Mouse (Mus musculus) midbrain, embryonic 10.5 days (tissue): ENCODE measurements around the gene Sez6l. TPM values are rescaled to one million over a fixed set of nuclear protein-coding genes. Genes with fewer than 3 reads are reported as not detected.
"Not testable (repeated sequence)": the region's sequence is repeated elsewhere in the genome, so short reads cannot be mapped to it uniquely, and the experiment has no call there.

Source experiments
- DNase-seq: peaks from one replicate; pipeline ENCODE4 v3.0.0-alpha.2; 2017; ENCODE audit warnings: low spot score
- H3K27ac ChIP-seq: fragments of 300-500 bp; sonication (generic); replicated peaks from 2 replicates; pipeline ENCODE4 v1.5.1; 2016; ENCODE audit warnings: mild to moderate bottlenecking
- H3K27me3 ChIP-seq: fragments of 300-500 bp; sonication (generic); 2 replicates; pipeline ENCODE4 v1.6.1; 2016; ENCODE audit warnings: low read depth, mild to moderate bottlenecking; ENCODE audit not compliant: poor library complexity, severe bottlenecking
- H3K36me3 ChIP-seq: fragments of 300-500 bp; sonication (generic); 2 replicates; pipeline ENCODE4 v1.6.1; 2016; ENCODE audit warnings: mild to moderate bottlenecking, moderate library complexity
- H3K4me1 ChIP-seq: fragments of 300-500 bp; sonication (generic); 2 replicates; pipeline ENCODE4 v1.6.1; 2016
- H3K4me3 ChIP-seq: fragments of 300-500 bp; sonication (generic); 2 replicates; pipeline ENCODE4 v1.5.1; 2016; ENCODE audit warnings: mild to moderate bottlenecking, moderate library complexity
- H3K9me3 ChIP-seq: fragments of 300-500 bp; sonication (generic); replicated peaks from 2 replicates; pipeline ENCODE4 v1.6.1; 2016; ENCODE audit warnings: mild to moderate bottlenecking
- WGBS: fragments of 180-500 bp; shearing (Covaris S2); methylation state at CpG from one replicate; pipeline ENCODE4 v1.1.7; 2016; 5-methylcytosine and 5-hydroxymethylcytosine counted together
- polyA plus RNA-seq: library from polyadenylated mRNA; unstranded; fragments of >200 nt; fragmentation: Nextera tagmentation; extraction: Ambion mirVana; gene quantifications from 2 replicates; pipeline ENCODE4 v1.2.1, GENCODE M21; 2016

Gene Sez6l
- polyA plus RNA-seq, 1 experiment from 2014 or later, result 1.7 TPM

DNA sequence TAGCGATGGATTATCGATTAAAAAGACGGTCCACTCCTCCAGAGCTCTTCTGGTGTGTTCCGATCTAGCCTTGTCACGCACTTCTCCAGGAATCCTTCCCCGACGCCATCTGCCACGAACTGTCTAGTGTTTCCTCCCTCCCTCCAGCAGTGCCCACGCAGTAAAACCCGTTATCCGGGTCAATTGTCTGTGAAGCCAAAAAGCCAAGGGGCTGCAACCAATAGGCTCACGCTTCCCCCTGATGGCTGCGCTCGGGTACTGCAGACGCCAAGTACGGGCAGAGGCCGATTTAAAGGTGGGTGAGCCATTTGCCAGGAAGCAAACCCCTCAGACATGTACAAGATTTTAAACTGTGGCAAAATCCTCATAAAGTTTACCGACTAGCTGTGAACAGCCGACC, 148.0 kb downstream of the Sez6l start:
- Histone ChIP-seq H3K4me3 (peak overlapping the region; percentile 35), H3K4me1 (peaks cover 60% of the 10 kb centered on the region), H3K27me3 (peaks cover 85% of the 10 kb centered on the region), H3K9me3 (no peaks in the 10 kb centered on the region), H3K36me3 (no peaks in the 10 kb centered on the region), H3K27ac (peak overlapping the region; percentile 46; the same call in 1 of the 2 replicates)
- 13% methylated on average over 19 of the region's 19 CpGs for WGBS
- DNase-seq, result peak; percentile 82

DNA sequence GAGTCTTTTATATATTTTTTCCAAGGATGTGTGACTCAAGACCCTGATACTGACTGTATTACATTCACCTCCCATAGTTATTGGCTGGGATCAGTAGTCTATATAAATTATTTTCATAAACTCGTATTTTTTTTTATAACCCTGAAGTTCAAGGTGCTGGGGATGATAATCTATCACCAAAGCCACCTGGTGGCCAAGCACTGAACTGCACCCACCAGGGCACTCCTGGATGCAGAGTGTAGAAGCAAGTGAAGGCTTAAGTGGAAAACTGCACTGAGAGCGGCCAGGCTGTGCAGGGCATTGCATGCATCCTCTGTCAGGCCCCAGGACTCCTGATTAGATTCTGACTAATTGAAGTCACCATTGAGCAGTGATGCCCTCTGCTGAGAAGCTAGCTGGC, 149.7 kb downstream of the Sez6l start:
- Histone ChIP-seq H3K4me3 (no peak overlapping the region), H3K27ac (no peak overlapping the region), H3K9me3 (no peaks in the 10 kb centered on the region), H3K36me3 (no peaks in the 10 kb centered on the region), H3K27me3 (peaks cover 82% of the 10 kb centered on the region), H3K4me1 (peaks cover 53% of the 10 kb centered on the region)
- whole genome bisulfite sequencing, result 46% methylated on average over 2 of the region's 2 CpGs
- peak; percentile 75 for DNase-seq

DNA sequence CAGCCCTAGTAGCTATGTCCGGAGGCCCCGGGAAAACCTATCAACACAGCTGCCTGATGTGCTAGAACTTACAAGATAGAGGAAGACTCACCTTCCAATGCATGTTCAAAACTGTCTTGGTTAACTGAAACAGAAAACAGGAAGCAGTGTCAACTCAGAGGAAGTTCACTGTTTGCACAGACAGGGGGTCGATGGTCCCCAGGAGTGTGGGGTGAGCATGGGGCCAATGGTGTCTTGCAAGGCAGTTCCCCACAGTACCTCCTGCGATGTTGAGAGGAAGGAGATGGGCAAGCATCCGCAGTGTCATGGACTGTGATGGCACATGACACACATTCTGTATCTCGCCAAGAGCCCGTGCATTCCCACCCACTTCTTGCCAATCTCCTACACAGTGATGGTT, 150.3 kb downstream of the Sez6l start:
- H3K4me3 ChIP-seq, result no peak overlapping the region
- 90% methylated on average over 7 of the region's 7 CpGs for WGBS
- H3K36me3 ChIP-seq, result no peaks in the 10 kb centered on the region
- peaks cover 46% of the 10 kb centered on the region for H3K4me1 ChIP-seq
- H3K27ac ChIP-seq, result no peak overlapping the region
- H3K9me3 ChIP-seq, result no peaks in the 10 kb centered on the region
- DNase-seq, result no peak
- peaks cover 77% of the 10 kb centered on the region for H3K27me3 ChIP-seq

DNA sequence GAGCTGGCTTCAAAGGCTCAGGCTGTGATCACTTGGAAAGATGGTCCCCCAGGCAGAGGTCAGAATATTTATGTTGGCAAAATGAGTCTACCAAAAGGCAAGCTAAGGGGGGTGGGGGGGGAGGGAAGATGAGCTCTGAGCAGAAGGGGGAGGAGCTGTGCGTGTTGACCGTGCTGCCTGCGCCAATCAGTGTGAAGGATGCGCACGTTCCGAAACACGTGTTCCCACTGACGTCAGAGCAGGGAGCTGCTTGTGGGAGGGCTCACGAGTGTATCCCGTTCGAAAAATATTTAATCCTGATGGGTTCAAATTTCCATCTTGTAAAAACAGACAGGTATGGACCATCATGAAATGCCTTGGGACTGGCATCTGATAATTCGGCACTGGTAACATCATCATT, 157.4 kb downstream of the Sez6l start:
- Histone ChIP-seq H3K9me3 (no peaks in the 10 kb centered on the region), H3K27me3 (peaks cover 40% of the 10 kb centered on the region), H3K27ac (no peak overlapping the region), H3K4me1 (peaks cover 58% of the 10 kb centered on the region), H3K4me3 (peak overlapping the region; percentile 18; the same call in 1 of the 2 replicates), H3K36me3 (no peaks in the 10 kb centered on the region)
- peak; percentile 43 for DNase-seq
- 31% methylated on average over 12 of the region's 12 CpGs for WGBS

DNA sequence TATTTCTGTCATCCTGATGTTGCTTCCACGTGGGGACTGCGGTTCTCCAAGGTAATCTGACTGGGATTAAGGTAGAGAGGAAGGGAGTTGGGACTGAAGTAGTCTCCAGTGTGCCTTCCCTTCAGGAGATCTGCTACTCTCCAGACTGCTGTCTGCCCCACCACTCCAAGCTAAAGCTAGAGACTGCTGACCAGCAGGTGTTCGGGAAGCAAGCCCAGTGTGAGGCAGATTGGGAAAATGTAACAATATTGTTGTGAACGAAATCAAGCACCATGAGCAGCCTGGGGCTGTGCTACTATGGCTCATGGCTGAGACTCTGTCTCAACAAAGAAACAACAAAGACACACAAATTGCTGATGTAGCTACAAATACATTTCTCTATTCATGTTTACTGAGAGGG, 159.0 kb downstream of the Sez6l start:
- no peak overlapping the region for H3K4me3 ChIP-seq
- H3K9me3 ChIP-seq, result no peaks in the 10 kb centered on the region; the same call in 1 of the 2 replicates
- no peaks in the 10 kb centered on the region for H3K36me3 ChIP-seq
- no peak for DNase-seq
- WGBS, result 58% methylated on average over 4 of the region's 4 CpGs
- H3K4me1 ChIP-seq, result peaks cover 48% of the 10 kb centered on the region
- no peak overlapping the region for H3K27ac ChIP-seq
- peaks cover 26% of the 10 kb centered on the region for H3K27me3 ChIP-seq

DNA sequence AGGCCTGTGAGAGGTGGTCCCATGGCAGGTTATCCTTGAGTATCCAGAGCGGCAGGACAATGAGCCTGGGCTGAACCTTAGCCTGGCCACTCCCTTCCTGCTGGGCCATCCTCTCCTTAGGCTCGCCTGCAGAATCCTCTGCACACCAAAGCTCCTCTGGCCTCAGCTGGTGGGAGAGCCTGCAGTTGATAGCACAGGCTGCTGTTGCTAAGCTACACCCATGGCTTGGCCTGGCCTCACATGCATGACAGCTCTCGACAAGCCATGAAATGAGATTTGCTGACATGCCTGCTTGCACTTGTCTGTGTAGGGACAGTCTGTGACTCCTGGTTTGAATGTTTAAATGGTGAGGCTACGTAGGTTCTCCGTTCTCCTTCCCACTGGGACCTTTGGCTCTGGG, 160.3 kb downstream of the Sez6l start:
- peak; percentile 78 for DNase-seq
- Histone ChIP-seq H3K4me1 (peaks cover 56% of the 10 kb centered on the region), H3K27ac (peak overlapping the region; percentile 69), H3K4me3 (peak overlapping the region; percentile 9; the same call in 1 of the 2 replicates), H3K36me3 (no peaks in the 10 kb centered on the region), H3K9me3 (no peaks in the 10 kb centered on the region; the same call in 1 of the 2 replicates), H3K27me3 (peaks cover 34% of the 10 kb centered on the region)
- WGBS, result 33% methylated on average over 5 of the region's 5 CpGs

DNA sequence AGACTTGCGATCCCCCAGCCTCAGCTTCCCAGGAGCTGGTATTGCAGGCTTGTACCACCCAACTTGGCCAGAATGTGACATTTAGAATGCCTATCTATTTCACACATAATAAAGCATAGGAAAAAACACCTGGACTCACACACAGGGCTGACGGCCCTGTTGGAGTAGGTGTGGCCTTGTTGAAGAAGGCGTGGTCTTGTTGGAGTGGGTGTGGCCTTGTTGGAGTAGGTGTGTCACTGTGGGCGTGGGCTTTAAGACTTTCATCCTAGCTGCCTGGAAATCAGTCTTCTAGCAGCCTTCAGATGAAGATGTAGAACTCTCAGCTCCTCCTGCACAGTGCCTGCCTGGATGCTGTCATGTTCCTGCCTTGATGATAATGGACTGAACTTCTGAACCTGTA, 164.2 kb downstream of the Sez6l start:
- H3K4me3 ChIP-seq, H3K27ac ChIP-seq, H3K36me3 ChIP-seq, H3K9me3 ChIP-seq, DNase-seq: not testable (repeated sequence)
- Histone ChIP-seq H3K27me3 (peaks cover 17% of the 10 kb centered on the region; the same call in 1 of the 2 replicates), H3K4me1 (peaks cover 57% of the 10 kb centered on the region)
- 85% methylated on average over 4 of the region's 4 CpGs for WGBS

DNA sequence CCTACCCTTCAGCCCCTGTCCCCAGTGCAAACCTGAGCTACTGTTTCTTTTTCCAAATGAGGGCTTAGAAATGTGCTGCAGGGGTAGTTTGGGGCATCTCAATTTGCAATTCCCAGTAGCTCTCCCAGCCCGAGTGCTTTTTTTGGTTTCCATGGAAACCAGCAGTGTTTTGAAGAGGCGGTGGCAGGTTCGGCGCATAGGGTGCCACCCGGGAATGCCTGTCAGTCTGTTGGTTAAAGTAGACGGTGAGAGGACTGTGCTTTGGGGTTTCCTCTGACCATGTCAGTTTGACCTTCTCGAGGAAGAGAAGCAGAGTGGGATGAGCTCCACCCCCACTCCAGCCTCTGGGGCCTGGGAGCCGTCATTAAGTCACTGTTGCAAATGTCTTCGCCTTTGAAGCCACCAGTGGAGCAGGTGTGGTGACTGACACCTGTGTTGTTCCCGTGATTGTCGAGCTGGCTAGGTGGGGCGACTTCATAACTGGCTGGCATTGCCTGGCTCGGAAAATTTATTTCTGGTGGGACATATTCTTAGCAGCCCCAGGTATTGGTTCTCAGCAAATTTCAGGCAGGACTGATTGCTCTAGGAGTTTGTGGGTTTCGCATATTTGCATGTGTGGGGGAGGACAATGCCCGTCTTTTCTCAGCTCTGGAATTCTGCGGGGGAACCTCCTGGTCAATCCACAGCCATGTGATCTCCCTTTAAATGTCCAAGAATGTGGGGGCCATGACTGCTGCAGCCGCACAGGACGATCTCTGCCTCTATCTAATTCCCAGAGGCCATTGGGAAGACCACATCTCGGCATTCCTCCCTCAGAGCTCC, 165.3 kb downstream of the Sez6l start:
- Histone ChIP-seq H3K36me3 (no peaks in the 10 kb centered on the region), H3K27me3 (peaks cover 17% of the 10 kb centered on the region; the same call in 1 of the 2 replicates), H3K9me3 (no peaks in the 10 kb centered on the region; the same call in 1 of the 2 replicates), H3K4me1 (peaks cover 54% of the 10 kb centered on the region), H3K4me3 (peak overlapping the region; percentile 35), H3K27ac (peak overlapping the region; percentile 77)
- DNase-seq, result peak; percentile 72
- 19% methylated on average over 19 of the region's 19 CpGs for WGBS

DNA sequence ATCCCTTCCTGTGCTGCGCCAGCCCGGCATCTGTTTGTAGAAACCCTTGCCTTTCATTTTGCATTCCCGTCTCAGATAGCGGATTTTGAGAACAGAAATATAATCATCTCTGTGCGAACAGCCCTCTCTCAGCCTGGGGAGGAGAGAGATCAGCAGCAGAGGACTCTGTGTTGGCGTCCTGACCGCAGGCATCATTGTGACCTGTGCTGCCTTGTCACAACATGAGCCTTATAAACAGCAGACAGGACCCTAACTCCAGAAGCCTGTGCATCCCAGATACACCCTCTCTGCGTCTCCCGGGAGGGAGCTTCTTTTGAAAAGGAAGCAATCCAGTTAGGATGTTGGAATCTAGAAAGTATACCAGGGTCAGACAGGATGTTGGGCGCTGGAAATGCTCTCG, 165.9 kb downstream of the Sez6l start:
- Histone ChIP-seq H3K27me3 (peaks cover 17% of the 10 kb centered on the region; the same call in 1 of the 2 replicates), H3K4me3 (peak overlapping the region; percentile 35)

DNA sequence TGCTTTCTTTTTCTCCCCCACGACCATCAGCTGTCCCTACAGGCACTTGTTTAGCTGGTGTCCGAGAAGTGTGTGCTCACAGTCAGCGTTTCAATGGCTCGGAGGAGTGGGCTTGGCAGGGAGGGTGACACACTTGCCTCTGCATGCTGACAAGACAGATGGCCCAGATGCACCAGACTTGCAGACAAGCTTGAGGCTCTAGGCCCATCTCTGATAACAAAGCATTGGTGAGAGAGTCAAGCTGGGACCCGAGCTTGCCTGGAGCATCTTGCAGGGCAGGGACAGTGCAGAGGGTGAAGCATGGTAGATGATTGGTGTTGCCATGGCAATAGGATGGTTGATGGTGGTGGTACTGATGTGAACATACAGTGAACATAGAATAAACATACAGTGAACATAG, 167.7 kb downstream of the Sez6l start:
- no peaks in the 10 kb centered on the region for H3K36me3 ChIP-seq
- DNase-seq, result no peak
- peaks cover 35% of the 10 kb centered on the region for H3K4me1 ChIP-seq
- WGBS, result 75% methylated on average over 5 of the region's 5 CpGs
- no peak overlapping the region for H3K4me3 ChIP-seq
- no peaks in the 10 kb centered on the region; the same call in 1 of the 2 replicates for H3K9me3 ChIP-seq
- H3K27ac ChIP-seq, result no peak overlapping the region
- H3K27me3 ChIP-seq, result peaks cover 17% of the 10 kb centered on the region; the same call in 1 of the 2 replicates

More for the DNA sequence above, 165.9 kb downstream of the Sez6l start:
- peaks cover 47% of the 10 kb centered on the region for H3K4me1 ChIP-seq
- peak overlapping the region; percentile 77 for H3K27ac ChIP-seq
- H3K9me3 ChIP-seq, result no peaks in the 10 kb centered on the region; the same call in 1 of the 2 replicates
- no peaks in the 10 kb centered on the region for H3K36me3 ChIP-seq
- 41% methylated on average over 11 of the region's 11 CpGs for WGBS
- no peak for DNase-seq

DNA sequence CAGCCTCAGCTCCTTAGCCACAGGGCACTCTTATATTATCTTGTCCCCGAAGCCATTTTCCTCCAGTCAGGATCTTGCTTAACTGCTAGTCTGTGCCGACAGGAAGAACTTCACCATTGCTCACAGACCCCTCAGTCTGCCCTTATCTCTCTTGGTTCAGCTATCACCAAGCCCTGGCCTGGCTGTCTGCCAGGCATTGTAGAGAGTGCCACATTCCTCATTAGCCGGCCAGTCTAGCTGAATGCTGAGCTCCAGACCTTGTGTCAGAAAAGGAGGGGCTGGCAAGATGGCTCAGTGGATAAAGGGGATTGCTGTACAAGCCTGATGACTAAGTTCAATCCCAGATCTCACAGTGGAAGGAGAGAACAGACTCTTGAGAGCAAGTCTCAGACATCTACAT, 171.0 kb downstream of the Sez6l start:
- no peaks in the 10 kb centered on the region for H3K9me3 ChIP-seq
- H3K27ac ChIP-seq, result no peak overlapping the region
- WGBS, result 80% methylated on average over 3 of the region's 3 CpGs
- no peaks in the 10 kb centered on the region for H3K36me3 ChIP-seq
- H3K4me1 ChIP-seq, result peaks cover 20% of the 10 kb centered on the region
- no peak overlapping the region for H3K4me3 ChIP-seq
- H3K27me3 ChIP-seq, result 0 out of 2 replicates have a peak, but pooled peaks cover 8% of the 10 kb centered on the region
- DNase-seq, result no peak

DNA sequence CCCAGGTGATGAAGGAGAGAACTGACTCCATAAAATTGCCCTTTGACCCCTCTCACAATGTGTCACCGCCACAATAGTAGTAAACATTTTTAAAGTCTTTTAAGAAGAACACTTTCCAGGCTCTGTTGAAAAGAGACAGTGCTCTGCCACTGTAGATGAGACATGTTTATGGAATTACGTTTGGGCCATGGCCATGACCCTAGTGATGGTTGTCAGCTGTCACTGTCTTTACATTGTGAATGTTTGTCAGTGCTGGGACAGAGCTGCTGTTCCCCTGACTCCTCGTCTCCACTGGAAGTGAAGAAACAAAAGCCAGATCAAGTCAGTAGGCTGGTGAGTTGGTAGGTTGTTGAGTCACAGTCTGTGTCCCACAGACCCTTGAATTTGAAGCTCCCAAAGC, 174.5 kb downstream of the Sez6l start:
- no peak overlapping the region for H3K27ac ChIP-seq
- H3K36me3 ChIP-seq, result no peaks in the 10 kb centered on the region
- 73% methylated on average over 3 of the region's 3 CpGs for WGBS
- H3K4me3 ChIP-seq, result no peak overlapping the region
- H3K4me1 ChIP-seq, result peaks cover 7% of the 10 kb centered on the region
- no peaks in the 10 kb centered on the region for H3K27me3 ChIP-seq
- no peaks in the 10 kb centered on the region for H3K9me3 ChIP-seq
- DNase-seq, result no peak

DNA sequence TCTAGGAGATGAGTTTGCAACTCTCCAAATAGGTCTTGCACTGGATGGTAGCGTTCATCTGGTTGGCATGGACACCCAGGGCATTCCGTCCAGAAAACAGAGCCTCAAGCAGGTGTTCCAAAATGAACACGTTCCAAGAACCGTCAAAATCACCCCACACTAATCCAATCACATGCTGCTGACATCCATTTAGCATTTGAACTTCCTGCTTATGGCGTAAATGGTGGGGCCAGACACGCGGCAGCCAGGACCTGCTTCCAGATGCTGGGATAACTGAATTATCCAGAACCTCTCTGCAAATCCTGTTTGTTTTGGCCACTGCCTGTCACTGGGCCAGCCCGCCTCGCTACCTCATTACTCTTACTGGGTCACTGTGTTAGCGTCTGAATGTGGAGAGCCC, 177.7 kb downstream of the Sez6l start:
- no peaks in the 10 kb centered on the region for H3K9me3 ChIP-seq
- no peaks in the 10 kb centered on the region for H3K36me3 ChIP-seq
- 0 out of 2 replicates have a peak, but pooled peaks cover 7% of the 10 kb centered on the region for H3K27me3 ChIP-seq
- 84% methylated on average over 10 of the region's 10 CpGs for WGBS
- H3K27ac ChIP-seq, result no peak overlapping the region
- DNase-seq, result no peak
- no peak overlapping the region for H3K4me3 ChIP-seq
- H3K4me1 ChIP-seq, result peaks cover 22% of the 10 kb centered on the region
